In genomic region chr3:96414126-96414950, GRCm38 (mm10) we compare ENCODE assay signal across 8 mouse cellular contexts. TPM values are rescaled to one million over a fixed set of nuclear protein-coding genes. Genes with fewer than 3 reads are reported as not detected.
A peak's percentile ranks its signal among the peaks of the same experiment; 100 is the strongest.
DNase-seq lines count a peak whose midpoint lies in the region; ATAC-seq lines count a peak whose summit lies in the region.

No protein-coding gene starts in this region.

- no peaks in the 10 kb centered on the region for H3K9me3 ChIP-seq in hindbrain, embryonic 15.5 days

- WGBS in hindbrain, embryonic 15.5 days: under 1% methylated on average over 63 of the region's 64 CpGs

- H3K36me3 ChIP-seq in hindbrain, embryonic 15.5 days: no peaks in the 10 kb centered on the region

- H3K27ac ChIP-seq in hindbrain, embryonic 15.5 days (replicated peaks): peak overlapping the region; percentile 85

- 0 out of 2 replicates have a peak, but pooled peaks cover 5% of the 10 kb centered on the region for H3K4me1 ChIP-seq in hindbrain, embryonic 15.5 days (replicated peaks)

- H3K27me3 ChIP-seq in hindbrain, embryonic 15.5 days: peaks cover 28% of the 10 kb centered on the region

- H3K4me2 ChIP-seq in hindbrain, embryonic 15.5 days: peak overlapping the region; percentile 82

- intact Hi-C loops in left cerebral cortex, postnatal 10 days (cut with DNase I): no loop called here

- peak; percentile 85 for ATAC-seq in hindbrain, embryonic 15.5 days (ENCODE audit: low FRiP score, low read depth)
- peak; percentile 81 for ATAC-seq in megakaryocyte-erythroid progenitor cell, adult 5-6 weeks (replicated peaks; ENCODE audit: low FRiP score, low TSS enrichment, poor library complexity, severe bottlenecking)

- H3K9ac ChIP-seq in hindbrain, embryonic 15.5 days: peak overlapping the region; percentile 81

- DNase-seq in T-cell, adult 2 months (ENCODE audit: low spot score): peak; percentile 63
- DNase-seq in cerebellum, postnatal 25 days: peak; percentile 62 to 75
- peak; percentile 48 to 63 for DNase-seq in frontal cortex, postnatal 36 days (ENCODE audit: low spot score in 2 of 2)
- peak; percentile 71 to 76 for DNase-seq in left cerebral cortex, postnatal 10 days (ENCODE audit: extremely low spot score in 1 of 2, low spot score in 2 of 2)
- peak; percentile 70 for DNase-seq in right cerebral cortex, postnatal 14 days
- DNase-seq in urinary bladder, postnatal 4 days (ENCODE audit: low spot score in 2 of 2): peak; percentile 60 to 79

- H3K4me3 ChIP-seq in hindbrain, embryonic 15.5 days: peak overlapping the region; percentile 64

RNA-seq across cellular contexts. Expression of gene BC107364, which starts 37.8 kb away (rescaled TPM):
- polyA plus RNA-seq in hindbrain, embryonic 15.5 days (2015; fragmentation: Nextera tagmentation; extraction: Ambion mirVana): not detected in 2 replicates
- not detected for total RNA-seq in left cerebral cortex, postnatal 10 days (2021)
- not detected in 2 replicates for total RNA-seq in megakaryocyte-erythroid progenitor cell, adult 5-6 weeks (2014; fragmentation: Nextera tagmentation)
- not detected in 2 replicates for total RNA-seq in megakaryocyte-erythroid progenitor cell, adult 5-6 weeks (2017)

Comparison
In these comparisons a context has a peak if more than half of its experiments do, and no peak if none do; other contexts are left out.
1. Peak in every context shown above with its lines: DNase-seq, ATAC-seq, H3K4me3 ChIP-seq and H3K27ac ChIP-seq.